ENCODE assay signal across 18 mouse cellular contexts in the genomic region with DNA sequence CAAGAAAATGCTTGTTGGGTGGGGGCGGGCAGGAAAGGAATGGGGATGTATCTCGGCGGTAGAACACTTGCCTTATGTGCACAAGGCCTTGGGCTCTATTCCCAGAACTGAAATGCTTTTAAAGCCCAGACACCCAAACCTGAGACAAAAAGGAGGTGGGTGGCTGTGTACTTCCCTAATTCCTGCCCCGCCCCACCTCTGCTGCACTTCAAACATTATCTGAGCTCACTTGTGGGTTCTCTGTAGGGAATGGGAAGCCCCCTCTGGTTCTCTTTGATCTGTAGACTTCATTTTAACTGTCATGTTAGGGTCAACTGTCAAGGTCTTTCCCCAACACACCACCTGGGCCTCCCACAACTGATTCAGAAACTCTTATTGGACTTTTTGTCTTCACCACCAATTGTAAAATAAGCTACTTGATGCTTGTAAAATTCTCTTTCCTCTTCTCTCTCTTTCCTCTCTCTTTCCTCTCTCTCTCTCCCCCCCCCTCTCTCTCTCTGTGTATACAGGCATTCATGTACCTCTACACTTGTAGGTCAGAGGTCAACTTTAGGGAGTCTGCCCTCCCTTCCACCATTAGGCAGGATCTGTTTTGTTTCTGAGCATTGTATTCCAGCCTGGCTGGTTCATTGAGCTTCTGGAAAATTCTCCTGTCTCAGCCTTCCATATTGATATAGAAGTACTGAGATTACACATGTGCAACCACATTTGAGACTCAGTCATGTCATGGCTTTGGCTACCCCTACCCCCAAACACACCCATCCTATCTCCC. TPM values are rescaled to one million over a fixed set of nuclear protein-coding genes. Genes with fewer than 3 reads are reported as not detected.
DNase-seq lines count a peak whose midpoint lies in the region; ATAC-seq and TF ChIP-seq lines count a peak whose summit lies in the region.
"Had no signal": no experiment of that assay in that cellular context is flagged by ENCODE, and none has a peak within 500 bp of the region (broad histone marks: within the 10 kb centered on the region; RNA-seq: fewer than 3 reads in every experiment).

No protein-coding gene starts in this region.

- no peak for TF ChIP-seq CTCF in G1E (IDR thresholded peaks at IDR 0.05; ENCODE audit: low read depth, low read length)

- peak; percentile 18; the same call in 1 of the 2 replicates for ATAC-seq in G1E (ENCODE audit: extremely low read depth, insufficient number of reproducible peaks, low FRiP score, poor library complexity, severe bottlenecking)
- ATAC-seq in liver, embryonic 12.5 days: no peak
- ATAC-seq: forebrain, embryonic 13.5 days had no signal

- H3K27ac ChIP-seq in liver, embryonic 12.5 days: no peak overlapping the region
- H3K27ac ChIP-seq: embryonic facial prominence, embryonic 15.5 days; forebrain, embryonic 13.5 days; hindbrain, embryonic 15.5 days; layer of hippocampus, adult 2 months; left cerebral cortex, adult 2 months; lung, embryonic 15.5 days; macrophage; midbrain, embryonic 12.5 days had no signal

- H3K4me1 ChIP-seq in G1E (ENCODE audit: insufficient read depth, low read depth, low read length): peaks cover 35% of the 10 kb centered on the region
- H3K4me1 ChIP-seq in liver, embryonic 12.5 days: peaks cover 52% of the 10 kb centered on the region

- peak overlapping the region; percentile 45 for H3K4me2 ChIP-seq in liver, embryonic 12.5 days
- H3K4me2 ChIP-seq: embryonic facial prominence, embryonic 15.5 days; forebrain, embryonic 13.5 days; heart, embryonic 12.5 days; hindbrain, embryonic 15.5 days; lung, embryonic 15.5 days; midbrain, embryonic 12.5 days had no signal

- DNase-seq in cerebellum, adult 11-12 months: peak; percentile 18
- no peak for DNase-seq in cerebellum, adult 8-10 months
- peak; percentile 15 for DNase-seq in G1E (ENCODE audit: low spot score)
- DNase-seq in thymus, postnatal 14 days: peak; percentile 27
- no peak for DNase-seq in spleen, postnatal 36 days (ENCODE audit: low spot score in 2 of 2)
- DNase-seq in spleen, postnatal 14 days (ENCODE audit: low spot score in 2 of 2): no peak
- no peak for DNase-seq in frontal cortex, adult 2 months (ENCODE audit: extremely low spot score in 1 of 2, low spot score in 1 of 2)
- DNase-seq: gastrocnemius, postnatal 25 days had no signal

- no peaks in the 10 kb centered on the region for H3K36me3 ChIP-seq in G1E (replicated peaks)
- no peaks in the 10 kb centered on the region for H3K36me3 ChIP-seq in liver, embryonic 12.5 days
- H3K36me3 ChIP-seq: embryonic facial prominence, embryonic 15.5 days; heart, embryonic 12.5 days; hindbrain, embryonic 15.5 days; lung, embryonic 15.5 days; midbrain, embryonic 12.5 days had no signal

- H3K4me3 ChIP-seq in G1E (ENCODE audit: low read depth, low read length): no peak overlapping the region
- peak overlapping the region; percentile 20; the same call in 1 of the 2 replicates for H3K4me3 ChIP-seq in liver, embryonic 12.5 days
- H3K4me3 ChIP-seq: embryonic facial prominence, embryonic 15.5 days; forebrain, embryonic 13.5 days; heart, embryonic 12.5 days; hindbrain, embryonic 15.5 days; layer of hippocampus, adult 2 months; left cerebral cortex, adult 2 months; lung, embryonic 15.5 days; midbrain, embryonic 12.5 days had no signal

- 50% methylated on average over 4 of the region's 4 CpGs for WGBS in liver, embryonic 12.5 days (ENCODE audit: insufficient replicate concordance)

- H3K9me3 ChIP-seq in G1E (replicated peaks): peaks cover 13% of the 10 kb centered on the region
- H3K9me3 ChIP-seq in liver, embryonic 12.5 days (replicated peaks): no peaks in the 10 kb centered on the region
- H3K9me3 ChIP-seq: embryonic facial prominence, embryonic 15.5 days; forebrain, embryonic 13.5 days; heart, embryonic 12.5 days; hindbrain, embryonic 15.5 days; lung, embryonic 15.5 days; midbrain, embryonic 12.5 days had no signal

- no peak overlapping the region for H3K9ac ChIP-seq in liver, embryonic 12.5 days
- H3K9ac ChIP-seq: embryonic facial prominence, embryonic 15.5 days; forebrain, embryonic 13.5 days; heart, embryonic 12.5 days; hindbrain, embryonic 15.5 days; lung, embryonic 15.5 days; midbrain, embryonic 12.5 days had no signal

- H3K27me3 ChIP-seq in G1E (ENCODE audit: insufficient read depth, low read length): peaks cover 14% of the 10 kb centered on the region; the same call in 1 of the 2 replicates
- peaks cover 26% of the 10 kb centered on the region for H3K27me3 ChIP-seq in liver, embryonic 12.5 days (replicated peaks)

RNA-seq across cellular contexts. Expression of a gene that starts 2.5 kb away (rescaled TPM):
- total RNA-seq in G1E (2014; fragmentation: Nextera tagmentation) (not detected in 2 replicates), G1E (2017) (0.06 and 0.11 TPM in 2 replicates)
- not detected in 2 replicates for polyA plus RNA-seq in G1E (2012)
- 45.8 and 46.6 TPM in 2 replicates for polyA plus RNA-seq in liver, embryonic 12.5 days (2016; fragmentation: Nextera tagmentation; extraction: Ambion mirVana)
- 139 and 148 TPM in 2 replicates for polyA plus RNA-seq in frontal cortex, adult 2 months (2012; rRNA removed)

Comparison
In these comparisons a context has a peak if more than half of its experiments do, and no peak if none do; other contexts are left out.
1. DNase-seq: peak in cerebellum, adult 11-12 months (single experiment), G1E (single experiment) and thymus, postnatal 14 days (single experiment); none in cerebellum, adult 8-10 months (single experiment), spleen, postnatal 36 days (0 of 2), spleen, postnatal 14 days (0 of 2) and frontal cortex, adult 2 months (0 of 2).
2. RNA of a gene that starts 2.5 kb away (polyA plus RNA-seq): 139 to 148 TPM in frontal cortex, adult 2 months and 45.8 to 46.6 TPM in liver, embryonic 12.5 days; not detected in G1E; every median in the first group is over 10 times any median in the second.